Mouse (Mus musculus): Measurements from ENCODE around the gene N4bp2l2. TPM values are rescaled to one million over a fixed set of nuclear protein-coding genes. Genes with fewer than 3 reads are reported as not detected.

Gene N4bp2l2
- 22.9 and 26.6 TPM in 2 replicates for polyA plus RNA-seq (2012; ENCODE audit: low replicate concordance)

DNA sequence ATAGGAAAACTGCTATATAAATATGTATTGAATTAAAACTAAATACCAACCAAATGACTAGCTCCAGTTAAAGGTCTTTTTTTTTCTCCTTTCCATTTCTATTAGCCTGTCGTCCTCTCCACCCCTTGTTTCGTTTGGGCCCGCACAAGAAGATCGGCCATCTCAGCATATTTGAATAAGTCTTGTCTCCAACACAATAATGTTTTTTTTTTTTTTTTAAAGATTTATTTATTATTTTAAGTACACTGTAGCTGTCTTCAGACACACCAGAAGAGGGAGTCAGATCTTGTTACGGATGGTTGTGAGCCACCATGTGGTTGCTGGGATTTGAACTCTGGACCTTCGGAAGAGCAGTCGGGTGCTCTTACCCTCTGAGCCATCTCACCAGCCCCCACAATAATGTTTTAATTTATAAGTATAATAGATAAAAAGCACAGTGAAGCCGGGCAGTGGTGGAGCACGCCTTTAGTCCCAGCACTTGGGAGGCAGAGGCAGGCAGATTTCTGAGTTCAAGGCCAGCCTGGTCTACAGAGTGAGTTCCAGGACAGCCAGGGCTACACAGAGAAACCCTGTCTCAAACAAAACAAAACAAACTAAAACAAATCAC is at the start of gene N4bp2l2:
Gene N4bp2l2 (minus strand): TSS at position 51 of the 607 bp plus-strand sequence.

DNA sequence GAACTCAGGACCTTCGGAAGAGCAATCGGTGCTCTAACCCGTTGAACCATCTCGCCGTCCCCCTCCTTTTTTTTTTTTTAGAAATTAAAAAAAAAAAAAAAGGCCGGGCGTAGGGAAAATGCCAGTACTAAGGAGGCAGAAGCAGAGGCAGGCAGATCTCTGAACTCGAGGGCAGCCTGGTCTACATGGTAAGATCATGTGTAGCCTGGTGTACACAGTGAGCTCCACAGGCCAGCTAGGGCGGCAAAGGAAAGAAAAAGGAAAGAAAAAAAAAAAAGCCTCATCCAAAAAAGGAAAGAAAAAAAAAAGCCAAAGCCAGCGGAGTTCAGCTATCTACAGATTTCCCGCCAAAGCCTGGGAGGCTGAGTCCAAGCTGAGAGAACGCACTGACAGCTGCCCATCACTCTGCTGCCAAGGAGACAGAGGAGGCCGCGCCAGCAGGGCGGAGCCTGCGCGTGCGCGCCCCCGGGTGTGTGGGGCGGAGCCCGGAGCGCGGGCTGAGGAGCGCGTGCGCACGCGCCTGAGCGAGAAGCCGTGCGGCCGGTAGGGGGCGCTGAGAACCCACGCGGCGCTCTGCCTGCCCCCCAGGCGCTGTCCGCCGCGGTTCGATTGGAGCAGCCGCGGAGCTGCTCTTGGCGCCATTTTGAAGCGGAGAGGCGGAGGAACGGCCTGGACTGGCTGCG is 7.3 kb upstream of the N4bp2l2 start, which contains the start of gene Pds5b:
Gene Pds5b (plus strand): TSS at position 587 of the 683 bp plus-strand sequence.

DNA sequence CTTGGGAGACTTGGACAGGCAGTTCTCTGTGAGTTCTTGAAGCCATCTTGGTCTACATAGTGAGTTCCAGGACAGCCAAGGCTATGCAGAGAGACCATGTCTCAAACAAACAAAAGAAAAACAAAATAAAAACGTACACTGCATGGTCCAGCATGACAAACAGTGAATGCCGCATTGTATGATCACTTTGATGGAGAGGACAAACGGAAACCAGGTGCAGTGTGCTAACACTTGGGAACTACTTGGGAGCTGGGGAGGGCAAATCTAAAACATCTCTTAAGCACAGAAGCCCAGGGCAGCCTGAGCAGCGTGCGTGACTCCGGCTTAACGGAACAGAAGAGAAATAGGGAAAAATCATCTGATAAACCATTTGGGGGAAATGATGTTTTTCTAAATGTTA is 68.9 kb downstream of the N4bp2l2 start, which contains the start of gene N4bp2l1:
Gene N4bp2l1 (minus strand): TSS at position 101 of the 400 bp plus-strand sequence.

Other genes with a start within 250 kb of the N4bp2l2 start
- not detected in 2 replicates for gene Zar1l, start 148.0 kb downstream of the N4bp2l2 start, polyA plus RNA-seq (2012; ENCODE audit: low replicate concordance)
- 3.5 and 6.4 TPM in 2 replicates for gene Brca2, start 143.6 kb downstream of the N4bp2l2 start, polyA plus RNA-seq (2012; ENCODE audit: low replicate concordance)
- 54.2 and 94.5 TPM in 2 replicates for gene N4bp2l1, start 69.0 kb downstream of the N4bp2l2 start, polyA plus RNA-seq (2012; ENCODE audit: low replicate concordance)
- gene Pds5b, start 7.6 kb upstream of the N4bp2l2 start, polyA plus RNA-seq (2012; ENCODE audit: low replicate concordance), result 1.9 and 4.0 TPM in 2 replicates

All from hematopoietic multipotent progenitor cell, adult 10-12 weeks (in vitro differentiated cells).